Mouse (Mus musculus) bone marrow, adult 2 months (tissue): ENCODE data around the gene Miox.

Experiments
- CTCF ChIP-seq: fragments of 200-500 bp; IDR thresholded peaks from 2 replicates; pipeline ENCODE4 v1.5.1; 2011; ENCODE audit warnings: low read length, control low read depth; ENCODE audit not compliant: control insufficient read depth, insufficient read depth
- POLR2A ChIP-seq: fragments of 200-500 bp; IDR thresholded peaks from 2 replicates; pipeline ENCODE4 v1.6.1; 2011; ENCODE audit warnings: low read depth, mild to moderate bottlenecking, control low read depth, low read length, borderline replicate concordance; ENCODE audit not compliant: control insufficient read depth

DNA sequence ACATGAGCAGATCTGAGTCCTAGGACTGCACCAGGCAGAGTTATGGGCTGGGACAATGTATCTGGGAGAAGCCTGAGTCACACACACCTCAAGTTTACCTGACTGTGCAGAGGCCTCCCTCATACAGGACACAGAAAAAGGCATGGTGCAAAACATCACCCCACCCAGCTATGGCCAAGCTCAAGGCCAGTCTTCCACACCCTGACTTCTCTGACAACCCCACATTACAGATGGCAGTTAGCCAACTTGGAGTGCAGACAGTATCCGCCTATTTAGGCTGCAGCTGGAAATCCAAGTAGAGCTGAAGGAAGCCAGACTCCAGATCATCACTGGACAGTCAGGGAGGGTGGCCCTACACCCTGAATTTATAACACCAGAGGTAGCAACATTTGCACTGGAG, 37.7 kb upstream of the Miox start:
- TF ChIP-seq CTCF, result no peak
- no peak for TF ChIP-seq POLR2A
